Mouse (Mus musculus) embryonic fibroblast, embryonic 13.5 days (primary cell): Measurements from ENCODE around the gene Cdhr2. TPM values are rescaled to one million over a fixed set of nuclear protein-coding genes. Genes with fewer than 3 reads are reported as not detected.
A peak's percentile ranks its signal among the peaks of the same experiment; 100 is the strongest.

Experiments used
- H3K27ac ChIP-seq: 2 replicates; pipeline ENCODE4 v1.5.1; 2012; ENCODE audit warnings: low read length, control low read depth, inconsistent platforms; ENCODE audit not compliant: insufficient read depth
- H3K4me1 ChIP-seq: 2 replicates; pipeline ENCODE4 v1.6.1; 2011; ENCODE audit warnings: low read length; ENCODE audit not compliant: control insufficient read depth, insufficient read depth
- H3K4me3 ChIP-seq: 2 replicates; pipeline ENCODE4 v1.5.1; 2011; ENCODE audit warnings: mild to moderate bottlenecking, control low read depth, low read length; ENCODE audit not compliant: insufficient read depth
- CTCF ChIP-seq: IDR thresholded peaks from 2 replicates; pipeline ENCODE4 v1.5.1; 2011; ENCODE audit warnings: mild to moderate bottlenecking, control low read depth, low read length, moderate library complexity, borderline replicate concordance; ENCODE audit not compliant: insufficient read depth
- POLR2A ChIP-seq: IDR thresholded peaks from 2 replicates; pipeline ENCODE4 v1.6.1; 2011; ENCODE audit warnings: low read depth, mild to moderate bottlenecking, control low read depth, low read length, moderate library complexity
- polyA plus RNA-seq: library from polyadenylated mRNA; stranded (reverse); fragments of >200 nt; gene quantifications from 2 replicates; pipeline ENCODE4 v1.2.4, GENCODE M21; 2011; ENCODE audit warnings: low read depth; ENCODE audit not compliant: missing spikeins, insufficient read length

Gene Cdhr2
- polyA plus RNA-seq, 1 experiment: not detected

DNA sequence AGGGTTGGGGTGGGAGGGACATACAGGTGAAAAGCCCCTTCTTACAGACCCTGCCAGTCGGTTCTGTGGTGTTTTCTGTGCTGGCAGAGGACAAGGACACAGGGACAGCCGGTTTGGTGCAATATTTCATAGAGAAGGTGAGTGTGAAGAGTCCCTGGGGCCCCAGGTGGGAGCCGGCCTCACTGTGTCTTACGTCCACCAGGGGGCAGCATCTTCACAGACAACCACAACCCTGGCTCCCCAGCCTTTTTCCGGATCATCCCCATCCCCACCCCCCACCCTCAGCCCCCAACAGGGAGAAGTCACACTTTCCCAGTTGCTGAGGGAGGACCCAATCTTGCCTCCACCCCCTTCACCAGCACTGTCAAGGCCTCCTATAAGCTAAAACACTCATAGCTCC, 15.7 kb downstream of the Cdhr2 start:
- Histone ChIP-seq H3K4me3 (no peak overlapping the region), H3K27ac (no peak overlapping the region), H3K4me1 (no peaks in the 10 kb centered on the region)
- TF ChIP-seq CTCF (peak; percentile 56; the same call in 1 of the 2 replicates), POLR2A (no peak)

DNA sequence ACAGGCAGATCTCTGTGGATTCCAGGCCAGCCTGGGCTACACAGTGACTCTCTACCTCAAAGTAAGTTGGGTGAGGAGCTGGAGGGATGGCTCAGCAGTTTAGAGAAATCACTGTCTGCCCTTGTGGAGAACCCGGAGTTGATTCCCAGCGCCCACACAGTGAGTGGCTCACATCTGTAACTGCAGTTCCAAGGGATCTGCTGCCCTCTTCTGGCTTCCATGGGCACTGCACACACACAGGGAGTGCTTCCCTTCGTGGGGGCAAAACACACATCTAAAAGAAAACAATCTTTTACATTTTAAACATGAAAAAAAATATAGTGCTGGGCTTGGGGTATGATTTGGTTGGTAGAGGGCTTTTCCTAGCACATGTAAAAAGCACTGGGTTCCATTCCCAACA, 21.9 kb downstream of the Cdhr2 start:
- no peak for TF ChIP-seq CTCF
- Histone ChIP-seq H3K27ac (no peak overlapping the region), H3K4me3 (no peak overlapping the region), H3K4me1 (no peaks in the 10 kb centered on the region)

DNA sequence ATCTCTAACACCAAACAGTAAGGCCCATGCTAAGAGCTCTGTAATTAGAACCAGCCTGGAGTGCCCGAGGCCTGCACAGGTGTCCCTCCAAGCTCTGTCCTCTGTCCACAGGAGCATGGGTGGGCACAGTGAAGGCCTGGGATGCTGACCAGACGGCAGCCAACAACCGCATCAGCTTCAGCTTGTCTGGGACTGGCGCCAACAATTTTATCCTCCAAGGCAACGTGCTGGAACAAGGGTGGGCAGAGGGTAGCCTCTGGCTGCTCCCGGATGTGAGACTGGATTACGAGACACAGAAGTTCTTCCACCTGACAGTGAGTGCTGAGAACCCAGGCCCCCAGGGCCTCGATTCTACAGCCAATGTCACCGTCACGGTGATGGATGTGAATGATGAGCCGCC, 24.9 kb downstream of the Cdhr2 start:
- Histone ChIP-seq H3K4me3 (no peak overlapping the region), H3K27ac (no peak overlapping the region), H3K4me1 (no peaks in the 10 kb centered on the region)
- TF ChIP-seq CTCF (no peak), POLR2A (no peak)

DNA sequence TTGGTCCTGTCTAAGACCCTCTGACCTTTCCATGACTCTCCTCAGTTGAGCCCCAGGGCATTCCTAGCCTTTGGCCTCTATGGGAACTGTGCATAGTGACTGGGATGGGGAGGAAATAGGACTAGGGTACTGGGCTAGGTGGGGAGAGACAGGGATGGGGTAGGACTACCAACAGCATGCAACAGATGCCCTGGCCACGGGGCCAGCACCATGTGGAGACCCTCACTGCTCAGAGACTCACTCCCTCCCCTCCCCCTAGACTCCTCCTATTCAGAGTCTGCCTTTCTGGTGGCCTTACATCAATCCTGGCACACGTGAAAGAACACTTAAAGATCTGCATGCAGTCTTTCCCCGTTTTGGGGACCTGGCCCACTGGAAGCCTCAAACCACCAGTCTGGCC, 35.7 kb downstream of the Cdhr2 start:
- no peaks in the 10 kb centered on the region for H3K4me1 ChIP-seq
- no peak overlapping the region for H3K27ac ChIP-seq
- no peak overlapping the region for H3K4me3 ChIP-seq
- no peak for TF ChIP-seq CTCF

DNA sequence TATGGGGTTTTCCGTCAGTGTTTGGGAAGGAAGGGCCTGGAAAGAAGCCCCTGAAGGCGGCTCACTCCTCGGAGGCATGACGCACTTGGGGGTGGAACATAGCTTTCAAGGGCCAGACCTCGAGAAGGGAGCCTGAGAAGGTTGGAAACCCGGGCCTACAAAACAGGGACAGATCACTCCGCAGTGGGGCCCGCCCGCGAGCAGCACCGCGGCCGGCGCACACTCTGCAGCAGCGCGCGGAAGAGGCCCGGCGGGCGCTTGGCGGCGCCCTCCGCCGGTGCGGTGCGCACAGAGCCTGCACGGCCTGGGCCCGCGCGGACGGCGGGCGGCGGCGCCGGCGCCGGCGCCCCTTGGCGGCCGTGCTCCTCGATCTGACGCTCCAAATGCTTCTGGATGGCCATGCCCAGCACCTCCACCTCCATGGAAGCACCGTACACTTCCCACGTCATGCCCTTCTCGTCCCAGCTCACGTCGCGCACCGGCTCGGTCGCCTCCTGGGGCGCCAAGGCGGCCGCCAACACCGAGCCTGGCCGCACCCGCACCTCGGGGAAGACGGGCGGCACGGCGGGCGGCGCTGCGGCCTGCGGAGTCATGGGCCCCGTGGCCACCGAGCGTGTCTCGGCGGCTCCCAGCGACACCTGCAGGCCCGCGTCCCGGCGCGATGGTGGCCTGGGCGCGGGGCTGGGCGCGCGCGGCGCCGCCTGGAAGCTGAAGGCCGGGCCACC, 36.4 kb downstream of the Cdhr2 start:
- Histone ChIP-seq H3K27ac (no peak overlapping the region), H3K4me1 (no peaks in the 10 kb centered on the region), H3K4me3 (no peak overlapping the region)
- no peak for TF ChIP-seq POLR2A

DNA sequence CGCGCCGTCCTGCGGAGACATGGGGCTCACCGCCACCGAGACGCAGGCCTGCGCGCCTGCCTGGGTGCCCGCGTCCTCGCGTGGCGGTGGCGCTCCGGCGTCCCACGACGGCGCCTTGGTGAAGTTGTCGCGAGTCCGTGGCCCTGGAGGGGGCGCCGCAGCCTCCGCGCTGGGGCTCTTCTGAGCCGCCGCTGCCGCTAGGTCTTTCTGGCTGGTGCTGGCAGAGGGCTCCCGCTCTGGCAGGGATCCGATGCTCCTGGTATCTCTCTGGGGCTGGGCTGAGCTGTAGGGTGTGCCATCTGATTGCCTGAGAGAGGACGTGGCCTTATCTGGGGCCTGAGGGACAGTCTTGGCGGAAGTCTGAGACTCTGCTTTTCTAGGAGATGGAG, 36.9 kb downstream of the Cdhr2 start:
- no peak for TF ChIP-seq CTCF
- TF ChIP-seq POLR2A: no peak
- H3K4me3 ChIP-seq: no peak overlapping the region
- H3K27ac ChIP-seq: no peak overlapping the region
- no peaks in the 10 kb centered on the region for H3K4me1 ChIP-seq

DNA sequence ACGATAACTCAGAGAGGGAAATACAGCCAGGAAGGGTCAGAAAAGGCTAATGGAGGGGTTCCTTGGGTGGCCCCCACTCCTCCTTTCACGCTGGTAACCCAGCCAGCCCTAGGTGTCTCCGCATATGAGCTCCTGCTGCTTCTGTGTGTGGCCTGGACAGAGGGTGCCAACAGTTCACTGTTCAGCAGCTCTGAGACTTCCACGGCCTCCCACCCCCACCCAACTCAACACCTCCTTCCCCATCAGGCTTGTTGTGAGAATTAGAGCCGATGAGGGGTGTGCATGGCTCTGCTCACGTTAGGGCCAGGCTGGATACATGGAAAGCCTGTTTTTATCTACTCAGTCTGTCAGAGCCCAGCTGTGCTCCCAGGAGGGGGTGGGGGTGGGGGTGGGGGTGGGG, 44.8 kb downstream of the Cdhr2 start:
- Histone ChIP-seq H3K27ac (no peak overlapping the region), H3K4me1 (no peaks in the 10 kb centered on the region), H3K4me3 (no peak overlapping the region)
- TF ChIP-seq POLR2A: no peak
- no peak for TF ChIP-seq CTCF

DNA sequence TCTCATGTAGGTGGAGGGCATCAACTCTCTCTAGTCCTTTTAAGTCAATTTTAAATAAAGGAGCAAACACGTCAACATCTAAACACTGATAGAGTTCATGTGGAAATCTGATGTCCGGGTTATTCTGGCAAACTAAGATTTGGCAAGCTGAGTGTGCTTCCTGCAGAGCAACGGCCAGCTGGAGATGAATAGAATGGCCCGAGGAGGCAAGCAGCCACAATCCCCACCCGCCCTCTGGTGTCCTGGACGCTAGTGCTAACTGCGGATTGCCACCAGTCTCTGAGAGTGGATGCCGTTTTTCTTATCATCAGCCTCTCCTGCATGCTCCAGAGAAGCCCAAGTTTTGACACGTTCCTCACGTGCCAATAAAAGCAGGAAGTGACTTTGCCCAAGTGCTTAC, 45.6 kb downstream of the Cdhr2 start:
- Histone ChIP-seq H3K4me3 (no peak overlapping the region), H3K4me1 (no peaks in the 10 kb centered on the region), H3K27ac (no peak overlapping the region)
- TF ChIP-seq POLR2A (no peak), CTCF (no peak)

DNA sequence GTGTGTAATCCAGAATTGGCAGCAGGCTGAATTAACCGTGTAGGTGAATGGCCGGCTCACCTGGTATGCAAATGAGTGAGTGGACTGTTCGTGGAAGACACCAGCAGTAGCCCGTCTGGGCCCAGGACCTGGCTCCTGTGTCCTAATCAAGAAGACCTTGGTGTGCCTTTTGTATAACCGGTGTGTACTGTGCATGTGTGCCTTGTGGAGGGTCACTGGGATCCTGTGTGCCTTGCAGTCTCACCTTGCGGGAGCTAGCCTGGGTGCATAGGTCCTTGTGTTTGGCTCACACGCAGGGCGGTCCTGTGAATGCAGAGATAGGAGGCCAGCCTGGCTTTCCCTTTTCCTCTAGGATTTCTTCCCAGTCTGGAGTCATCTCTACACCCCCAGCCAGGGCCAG, 46.9 kb downstream of the Cdhr2 start:
- Histone ChIP-seq H3K27ac (no peak overlapping the region), H3K4me1 (no peaks in the 10 kb centered on the region)
- no peak for TF ChIP-seq POLR2A
- no peak for TF ChIP-seq CTCF

DNA sequence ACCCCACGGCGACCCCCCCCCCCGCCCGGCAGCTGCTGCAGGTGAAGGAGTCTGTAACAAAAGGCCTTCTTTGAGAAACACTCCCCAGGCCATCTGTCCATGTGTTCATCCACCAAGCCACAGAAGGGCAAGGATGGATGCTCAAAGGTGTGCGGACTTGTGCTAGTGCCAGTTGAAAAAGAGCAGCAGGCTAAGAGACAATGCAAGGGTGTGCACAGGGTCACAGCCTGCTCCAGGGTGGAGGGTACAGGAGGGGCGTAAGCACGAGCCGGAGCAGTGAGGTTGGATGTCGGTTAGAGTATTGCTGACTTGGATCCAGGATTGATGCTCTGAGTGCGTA, 47.4 kb downstream of the Cdhr2 start:
- Histone ChIP-seq H3K27ac (no peak overlapping the region), H3K4me1 (no peaks in the 10 kb centered on the region), H3K4me3 (no peak overlapping the region)
- no peak for TF ChIP-seq CTCF
- no peak for TF ChIP-seq POLR2A

More for the DNA sequence above, 46.9 kb downstream of the Cdhr2 start:
- H3K4me3 ChIP-seq: no peak overlapping the region

DNA sequence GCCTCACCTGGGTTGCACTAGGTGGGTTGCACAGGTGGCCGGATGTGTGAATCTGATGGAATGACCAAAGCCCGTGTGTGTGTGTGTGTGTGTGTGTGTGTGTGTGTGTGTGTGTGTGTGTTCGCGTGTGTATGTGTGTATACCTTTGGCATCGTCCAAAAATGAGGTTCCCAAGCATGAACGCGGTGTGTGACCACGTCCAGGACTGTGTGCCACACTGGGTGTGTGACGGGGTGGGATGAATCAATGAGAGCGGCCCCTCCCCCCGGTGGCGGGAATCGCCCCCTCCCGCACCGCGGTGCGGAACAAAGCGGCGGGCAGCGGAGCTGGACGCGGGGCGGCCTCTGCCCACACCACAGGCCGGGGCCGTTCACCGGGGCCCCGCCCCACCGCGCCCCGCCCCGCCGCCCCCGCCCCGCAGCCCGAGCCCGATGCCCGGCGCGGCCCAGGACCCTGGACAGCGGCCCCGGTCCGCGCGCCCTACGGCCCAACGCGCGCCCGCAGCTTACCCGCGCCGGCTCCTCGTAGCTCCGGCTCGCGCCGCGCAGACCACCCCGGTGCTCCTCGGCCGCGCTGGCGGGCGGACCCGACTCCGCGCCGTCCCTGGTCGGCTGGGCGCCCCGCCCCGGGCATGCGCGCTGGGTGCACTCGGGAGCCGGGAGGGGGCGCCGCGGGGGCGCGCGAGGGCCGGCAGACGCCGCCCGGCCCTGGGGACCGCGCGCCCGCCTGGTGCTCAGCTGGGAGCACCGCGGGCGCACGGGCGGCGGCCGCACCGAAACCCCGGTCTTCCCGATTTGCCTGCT, 48.0 kb downstream of the Cdhr2 start:
- H3K4me3 ChIP-seq: peak overlapping the region; percentile 5; the same call in 1 of the 2 replicates
- H3K4me1 ChIP-seq: no peaks in the 10 kb centered on the region
- TF ChIP-seq POLR2A (no peak), CTCF (no peak)
- no peak overlapping the region for H3K27ac ChIP-seq
